Mouse (Mus musculus): ENCODE measurements at regions not wholly inside any gene's neighbourhood (a gene's known extent, or its start where the extent isn't known, plus 50 kb on each side); places are given as distances from the start of the nearest gene placed in this dataset.

GRCm38 (mm10) chr6:143703984-143704383 lies 537.0 kb downstream of the Etnk1 start:
- no peak for DNase-seq (ENCODE audit: extremely low read depth, insufficient read length, low spot score)

- no peak for DNase-seq (ENCODE audit: extremely low read depth, insufficient read length, low spot score)
These were observed 539.4 kb downstream of the Etnk1 start for GRCm38 (mm10) chr6:143706451-143706850.

- no peak for DNase-seq (ENCODE audit: extremely low read depth, insufficient read length, low spot score)
These were observed 547.4 kb downstream of the Etnk1 start for GRCm38 (mm10) chr6:143714461-143714860.

- no peak for DNase-seq (ENCODE audit: extremely low read depth, insufficient read length, low spot score)
These were observed 583.1 kb downstream of the Etnk1 start for GRCm38 (mm10) chr6:143750074-143750473.

GRCm38 (mm10) chr6:143751076-143752070 lies 584.4 kb downstream of the Etnk1 start:
- no peak for DNase-seq (ENCODE audit: extremely low read depth, insufficient read length, low spot score)

- DNase-seq (ENCODE audit: extremely low read depth, insufficient read length, low spot score): no peak
These were observed 590.4 kb downstream of the Etnk1 start for GRCm38 (mm10) chr6:143757462-143757861.

GRCm38 (mm10) chr6:143768115-143768514 lies 601.1 kb downstream of the Etnk1 start:
- DNase-seq (ENCODE audit: extremely low read depth, insufficient read length, low spot score): no peak

Measured in 3134 (cell line).